Mouse (Mus musculus) midbrain, embryonic 11.5 days (tissue): Measurements from ENCODE around the gene Scg3. TPM values are rescaled to one million over a fixed set of nuclear protein-coding genes. Genes with fewer than 3 reads are reported as not detected.
A peak's percentile ranks its signal among the peaks of the same experiment; 100 is the strongest.
"Not testable (repeated sequence)": the region's sequence is repeated elsewhere in the genome, so short reads cannot be mapped to it uniquely, and the experiment has no call there.

Source experiments
- ATAC-seq: fragments of 200-750 bp; cut with Nextera tagmentation; 2 replicates; pipeline ENCODE4 v1.8.0; 2017; ENCODE audit warnings: moderate TSS enrichment, moderate library complexity; ENCODE audit not compliant: low FRiP score
- DNase-seq: peaks from one replicate; pipeline ENCODE4 v3.0.0; 2015; ENCODE audit warnings: low spot score; ENCODE audit errors: missing footprints
- H3K27ac ChIP-seq: fragments of 300-500 bp; sonication (generic); 2 replicates; pipeline ENCODE4 v1.5.1; 2014; ENCODE audit warnings: low read depth, low read length
- H3K27me3 ChIP-seq: fragments of 300-500 bp; sonication (generic); 2 replicates; pipeline ENCODE4 v1.6.1; 2014; ENCODE audit warnings: mild to moderate bottlenecking, low read length, moderate library complexity, mixed read lengths; ENCODE audit not compliant: control insufficient read depth, insufficient read depth
- H3K36me3 ChIP-seq: fragments of 300-500 bp; sonication (generic); 2 replicates; pipeline ENCODE4 v1.6.1; 2014; ENCODE audit warnings: mild to moderate bottlenecking, low read length, moderate library complexity, mixed read lengths; ENCODE audit not compliant: control insufficient read depth, insufficient read depth
- H3K4me1 ChIP-seq: fragments of 300-500 bp; sonication (generic); 2 replicates; pipeline ENCODE4 v1.6.1; 2014; ENCODE audit warnings: low read length; ENCODE audit not compliant: control insufficient read depth, insufficient read depth
- H3K4me2 ChIP-seq: fragments of 300-500 bp; sonication (generic); 2 replicates; pipeline ENCODE4 v1.6.1; 2014; ENCODE audit warnings: mild to moderate bottlenecking, moderate library complexity
- H3K4me3 ChIP-seq: fragments of 300-500 bp; sonication (generic); 2 replicates; pipeline ENCODE4 v1.5.1; 2014; ENCODE audit warnings: low read depth, low read length
- H3K9ac ChIP-seq: fragments of 300-500 bp; sonication (generic); 2 replicates; pipeline ENCODE4 v1.6.1; 2014; ENCODE audit warnings: low read length
- H3K9me3 ChIP-seq: fragments of 300-500 bp; sonication (generic); 2 replicates; pipeline ENCODE4 v1.6.1; 2016; ENCODE audit warnings: low read length; ENCODE audit not compliant: control insufficient read depth
- WGBS: fragments of 180-500 bp; shearing (Covaris S2); extraction: QIAGEN DNeasy Blood & Tissue Kit; methylation state at CpG from one replicate; pipeline ENCODE4 v1.1.7; 2014; 5-methylcytosine and 5-hydroxymethylcytosine counted together
- polyA plus RNA-seq: library from polyadenylated mRNA; unstranded; fragments of >200 nt; fragmentation: Nextera tagmentation; extraction: Ambion mirVana; gene quantifications from 2 replicates; pipeline ENCODE4 v1.2.1, GENCODE M21; 2014

Gene Scg3
- polyA plus RNA-seq, 1 experiment from 2014 or later, result 63.1 TPM

- DNase-seq, result no peak
- Histone ChIP-seq H3K4me1 (no peaks in the 10 kb centered on the region), H3K9me3 (no peaks in the 10 kb centered on the region), H3K4me3 (no peak overlapping the region), H3K4me2 (no peak overlapping the region), H3K27ac (no peak overlapping the region), H3K27me3 (no peaks in the 10 kb centered on the region), H3K36me3 (peaks cover 10% of the 10 kb centered on the region; the same call in 1 of the 2 replicates), H3K9ac (no peak overlapping the region)
- WGBS, result 44% methylated on average over 6 of the region's 6 CpGs
- no peak for ATAC-seq
These were observed 11.1 kb downstream of the Scg3 start for GRCm38 (mm10) chr9:75672769-75673168.

GRCm38 (mm10) chr9:75666612-75667011 is 17.2 kb downstream of the Scg3 start:
- Histone ChIP-seq H3K36me3 (no peaks in the 10 kb centered on the region), H3K9ac (no peak overlapping the region), H3K9me3 (no peaks in the 10 kb centered on the region), H3K27ac (no peak overlapping the region), H3K4me2 (no peak overlapping the region), H3K4me3 (no peak overlapping the region), H3K27me3 (no peaks in the 10 kb centered on the region), H3K4me1 (no peaks in the 10 kb centered on the region)
- WGBS, result 84% methylated on average over 5 of the region's 5 CpGs
- no peak for ATAC-seq
- no peak for DNase-seq

GRCm38 (mm10) chr9:75665364-75665763 is 18.5 kb downstream of the Scg3 start:
- H3K4me3 ChIP-seq, result no peak overlapping the region
- WGBS, result 89% methylated on average over 6 of the region's 6 CpGs
- DNase-seq, result no peak
- no peaks in the 10 kb centered on the region for H3K36me3 ChIP-seq
- H3K9ac ChIP-seq, result no peak overlapping the region
- H3K4me1 ChIP-seq, result no peaks in the 10 kb centered on the region
- ATAC-seq, result no peak
- H3K27me3 ChIP-seq, result no peaks in the 10 kb centered on the region
- no peak overlapping the region for H3K27ac ChIP-seq
- no peaks in the 10 kb centered on the region for H3K9me3 ChIP-seq
- no peak overlapping the region for H3K4me2 ChIP-seq

GRCm38 (mm10) chr9:75660917-75661316 is 22.9 kb downstream of the Scg3 start:
- Histone ChIP-seq H3K4me2 (no peak overlapping the region), H3K4me3 (no peak overlapping the region), H3K9me3 (no peaks in the 10 kb centered on the region), H3K9ac (no peak overlapping the region), H3K4me1 (no peaks in the 10 kb centered on the region), H3K27me3 (no peaks in the 10 kb centered on the region), H3K36me3 (no peaks in the 10 kb centered on the region; the same call in 1 of the 2 replicates), H3K27ac (no peak overlapping the region)
- DNase-seq (no peak), ATAC-seq (no peak)
- 93% methylated on average over 8 of the region's 8 CpGs for WGBS

- H3K36me3 ChIP-seq, H3K9me3 ChIP-seq, H3K4me1 ChIP-seq, H3K4me3 ChIP-seq, DNase-seq, H3K27ac ChIP-seq, H3K9ac ChIP-seq, H3K4me2 ChIP-seq, H3K27me3 ChIP-seq, ATAC-seq: not testable (repeated sequence)
- 88% methylated on average over 3 of the region's 3 CpGs for WGBS
These were observed 27.4 kb downstream of the Scg3 start for GRCm38 (mm10) chr9:75656456-75656855.

- WGBS, result 79% methylated on average over 12 of the region's 12 CpGs
These were observed 29.6 kb downstream of the Scg3 start for GRCm38 (mm10) chr9:75653981-75654911.

GRCm38 (mm10) chr9:75645405-75645804 is 38.5 kb downstream of the Scg3 start:
- H3K9me3 ChIP-seq, result no peaks in the 10 kb centered on the region
- peaks cover 5% of the 10 kb centered on the region; the same call in 1 of the 2 replicates for H3K36me3 ChIP-seq
- no peaks in the 10 kb centered on the region for H3K27me3 ChIP-seq
- H3K27ac ChIP-seq, result no peak overlapping the region
- no peak for ATAC-seq
- H3K9ac ChIP-seq, result no peak overlapping the region
- H3K4me1 ChIP-seq, result no peaks in the 10 kb centered on the region
- no peak overlapping the region for H3K4me2 ChIP-seq
- no peak overlapping the region for H3K4me3 ChIP-seq
- 53% methylated on average over 3 of the region's 3 CpGs for WGBS
- no peak for DNase-seq

More at GRCm38 (mm10) chr9:75653981-75654911, 29.6 kb downstream of the Scg3 start:
- no peaks in the 10 kb centered on the region for H3K9me3 ChIP-seq
- no peaks in the 10 kb centered on the region; the same call in 1 of the 2 replicates for H3K36me3 ChIP-seq
- ATAC-seq (peak; percentile 42), DNase-seq (no peak)
- no peaks in the 10 kb centered on the region for H3K27me3 ChIP-seq
- no peak overlapping the region for H3K9ac ChIP-seq
- no peak overlapping the region for H3K4me2 ChIP-seq
- H3K4me1 ChIP-seq, result no peaks in the 10 kb centered on the region
- H3K27ac ChIP-seq, result no peak overlapping the region
- H3K4me3 ChIP-seq, result no peak overlapping the region

- no peaks in the 10 kb centered on the region for H3K27me3 ChIP-seq
- H3K9me3 ChIP-seq, result no peaks in the 10 kb centered on the region
- WGBS, result 90% methylated on average over 4 of the region's 4 CpGs
- no peaks in the 10 kb centered on the region for H3K36me3 ChIP-seq
- H3K4me2 ChIP-seq, result no peak overlapping the region
- H3K4me1 ChIP-seq, result no peaks in the 10 kb centered on the region
- DNase-seq (no peak), ATAC-seq (no peak)
- no peak overlapping the region for H3K27ac ChIP-seq
- no peak overlapping the region for H3K9ac ChIP-seq
- no peak overlapping the region for H3K4me3 ChIP-seq
These were observed 49.6 kb downstream of the Scg3 start for GRCm38 (mm10) chr9:75634226-75634625.

- Histone ChIP-seq H3K9me3 (no peaks in the 10 kb centered on the region), H3K9ac (no peak overlapping the region), H3K27ac (no peak overlapping the region), H3K4me3 (no peak overlapping the region), H3K36me3 (no peaks in the 10 kb centered on the region), H3K4me2 (no peak overlapping the region), H3K4me1 (no peaks in the 10 kb centered on the region), H3K27me3 (no peaks in the 10 kb centered on the region)
- no peak for ATAC-seq
- 92% methylated on average over 8 of the region's 8 CpGs for WGBS
- DNase-seq, result no peak
These were observed 50.3 kb downstream of the Scg3 start for GRCm38 (mm10) chr9:75633603-75634002.
